Mouse (Mus musculus): ENCODE measurements around the gene Dcst1. TPM values are rescaled to one million over a fixed set of nuclear protein-coding genes. Genes with fewer than 3 reads are reported as not detected.

The Dcst1 gene
- polyA plus RNA-seq, 1 experiment: 74.5 TPM

DNA sequence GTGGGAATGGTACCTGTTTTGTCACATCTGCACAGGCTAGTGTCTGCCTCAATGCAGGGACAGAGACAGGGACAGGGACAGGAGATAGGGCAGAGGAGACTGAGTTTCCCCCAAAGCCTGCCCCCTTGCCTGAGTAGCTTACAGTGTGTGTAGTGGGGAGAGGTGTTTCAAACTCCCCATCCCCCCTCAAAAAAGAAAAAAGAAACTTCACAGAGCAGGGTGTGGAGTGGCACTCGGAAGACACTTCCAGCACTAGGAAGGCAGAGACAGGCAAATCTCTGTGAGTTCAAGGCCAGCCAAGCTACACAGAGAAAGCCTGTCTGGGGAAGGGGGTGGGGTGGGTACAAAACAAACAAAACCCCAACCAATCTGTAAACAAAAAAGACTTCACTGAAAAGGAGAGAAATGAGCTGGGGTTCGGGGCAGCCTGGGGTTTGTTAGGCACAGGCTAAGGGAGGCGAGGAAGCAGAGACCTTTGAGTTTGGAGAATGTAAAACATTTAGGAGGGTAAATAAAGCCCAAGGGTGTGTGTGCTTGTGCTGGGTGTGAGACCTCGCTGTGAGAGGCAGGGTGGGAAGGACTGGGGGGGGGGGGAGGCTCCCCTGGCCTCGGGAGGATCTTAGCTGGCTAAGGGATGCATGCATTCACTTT is 8.7 kb upstream of the Dcst1 start:
- Histone ChIP-seq H3K4me1 (ENCODE audit: control insufficient read depth, insufficient read depth, low read length) (peaks cover 10% of the 10 kb centered on the region), H3K27me3 (ENCODE audit: control insufficient read depth, insufficient read depth, low read length) (no peaks in the 10 kb centered on the region), H3K36me3 (ENCODE audit: control insufficient read depth, insufficient read depth, low read length) (no peaks in the 10 kb centered on the region), H3K4me3 (ENCODE audit: control insufficient read depth, low read depth, low read length) (no peak overlapping the region), H3K27ac (ENCODE audit: control insufficient read depth, insufficient read depth, low read depth, low read length) (no peak overlapping the region)
- TF ChIP-seq CTCF (IDR thresholded peaks at IDR 0.05; ENCODE audit: control insufficient read depth, insufficient read depth, insufficient replicate concordance, low read depth, low read length): no peak
- no peak for TF ChIP-seq POLR2A (IDR thresholded peaks at IDR 0.05; ENCODE audit: control insufficient read depth, low read depth, low read length)

GRCm38 (mm10) chr3:89367338-89367737 is 2.3 kb upstream of the Dcst1 start:
- Histone ChIP-seq H3K4me3 (ENCODE audit: control insufficient read depth, low read depth, low read length) (peak overlapping the region; percentile 74), H3K4me1 (ENCODE audit: control insufficient read depth, insufficient read depth, low read length) (peaks cover 5% of the 10 kb centered on the region), H3K36me3 (ENCODE audit: control insufficient read depth, insufficient read depth, low read length) (no peaks in the 10 kb centered on the region), H3K27me3 (ENCODE audit: control insufficient read depth, insufficient read depth, low read length) (no peaks in the 10 kb centered on the region), H3K27ac (ENCODE audit: control insufficient read depth, insufficient read depth, low read depth, low read length) (no peak overlapping the region)
- TF ChIP-seq CTCF (IDR thresholded peaks at IDR 0.05; ENCODE audit: control insufficient read depth, insufficient read depth, insufficient replicate concordance, low read depth, low read length) (no peak), POLR2A (IDR thresholded peaks at IDR 0.05; ENCODE audit: control insufficient read depth, low read depth, low read length) (no peak)

DNA sequence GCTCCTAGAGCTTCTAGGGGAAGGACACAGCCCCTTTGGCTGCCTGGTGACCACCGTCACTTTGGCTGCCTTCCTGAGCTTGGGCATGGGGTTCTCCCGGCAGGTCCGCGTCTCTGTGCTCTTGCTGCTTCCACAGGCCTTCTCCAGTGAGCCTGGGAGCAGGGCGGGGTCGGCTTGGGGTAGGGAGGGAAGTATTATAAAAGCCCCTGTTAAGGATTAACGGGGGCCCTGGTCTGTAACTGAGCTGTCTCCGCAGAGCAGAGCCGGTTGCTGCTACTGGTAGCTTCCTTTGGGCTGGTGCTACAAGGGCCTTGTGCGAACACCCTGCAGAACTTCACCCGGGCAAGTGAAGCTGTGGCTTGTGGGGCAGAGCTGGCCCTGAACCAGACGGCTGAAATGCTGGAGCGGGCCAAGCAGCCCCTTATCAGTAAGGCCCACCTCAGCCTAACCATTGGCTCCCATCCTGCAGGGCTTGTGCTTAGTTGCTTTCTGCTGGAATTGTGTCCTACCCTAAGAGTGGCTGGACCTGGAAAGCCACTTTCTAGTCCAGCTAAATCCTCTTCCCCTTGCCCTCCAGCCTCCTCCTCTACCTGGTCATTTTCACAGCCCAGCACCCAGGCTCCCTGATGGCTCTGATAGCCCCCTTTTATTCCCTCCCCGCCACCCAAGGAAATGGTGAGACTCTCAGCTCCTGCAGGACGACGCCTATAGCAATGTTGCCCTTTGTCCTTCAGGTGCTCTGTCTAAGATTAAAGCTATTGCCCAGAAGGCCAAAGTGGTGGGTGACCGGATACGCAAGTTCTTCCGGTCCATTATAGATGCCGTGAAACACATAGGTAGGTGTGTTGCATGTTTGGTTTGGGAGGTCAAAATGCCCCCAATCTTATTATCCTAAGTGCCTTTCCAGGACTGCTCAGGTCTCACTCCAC is 697 bp upstream of the Dcst1 start:
- H3K27ac ChIP-seq (ENCODE audit: control insufficient read depth, insufficient read depth, low read depth, low read length): no peak overlapping the region
- no peaks in the 10 kb centered on the region for H3K27me3 ChIP-seq (ENCODE audit: control insufficient read depth, insufficient read depth, low read length)
- H3K4me3 ChIP-seq (ENCODE audit: control insufficient read depth, low read depth, low read length): peak overlapping the region; percentile 74
- H3K36me3 ChIP-seq (ENCODE audit: control insufficient read depth, insufficient read depth, low read length): no peaks in the 10 kb centered on the region
- peaks cover 5% of the 10 kb centered on the region for H3K4me1 ChIP-seq (ENCODE audit: control insufficient read depth, insufficient read depth, low read length)
- TF ChIP-seq CTCF (IDR thresholded peaks at IDR 0.05; ENCODE audit: control insufficient read depth, insufficient read depth, insufficient replicate concordance, low read depth, low read length) (no peak), POLR2A (IDR thresholded peaks at IDR 0.05; ENCODE audit: control insufficient read depth, low read depth, low read length) (no peak)

GRCm38 (mm10) chr3:89364631-89365030 is 422 bp downstream of the Dcst1 start:
- no peak overlapping the region for H3K27ac ChIP-seq (ENCODE audit: control insufficient read depth, insufficient read depth, low read depth, low read length)

GRCm38 (mm10) chr3:89361675-89362074 is 3.4 kb downstream of the Dcst1 start, which contains the start of gene Dcst2:
Gene Dcst2, plus strand, starts transcription at chr3:89361975.
- H3K27me3 ChIP-seq (ENCODE audit: control insufficient read depth, insufficient read depth, low read length): no peaks in the 10 kb centered on the region
- TF ChIP-seq POLR2A (IDR thresholded peaks at IDR 0.05; ENCODE audit: control insufficient read depth, low read depth, low read length) (no peak), CTCF (IDR thresholded peaks at IDR 0.05; ENCODE audit: control insufficient read depth, insufficient read depth, insufficient replicate concordance, low read depth, low read length) (no peak)
- peaks cover 2% of the 10 kb centered on the region for H3K4me1 ChIP-seq (ENCODE audit: control insufficient read depth, insufficient read depth, low read length)
- no peaks in the 10 kb centered on the region for H3K36me3 ChIP-seq (ENCODE audit: control insufficient read depth, insufficient read depth, low read length)
- H3K4me3 ChIP-seq (ENCODE audit: control insufficient read depth, low read depth, low read length): no peak within 1 kb of the TSS; the same call in 1 of the 2 replicates
- H3K27ac ChIP-seq (ENCODE audit: control insufficient read depth, insufficient read depth, low read depth, low read length): no peak within 1 kb of the TSS

More at GRCm38 (mm10) chr3:89364631-89365030, 422 bp downstream of the Dcst1 start:
- no peaks in the 10 kb centered on the region for H3K36me3 ChIP-seq (ENCODE audit: control insufficient read depth, insufficient read depth, low read length)
- peak overlapping the region; percentile 72 for H3K4me3 ChIP-seq (ENCODE audit: control insufficient read depth, low read depth, low read length)
- H3K27me3 ChIP-seq (ENCODE audit: control insufficient read depth, insufficient read depth, low read length): no peaks in the 10 kb centered on the region
- H3K4me1 ChIP-seq (ENCODE audit: control insufficient read depth, insufficient read depth, low read length): peaks cover 5% of the 10 kb centered on the region
- TF ChIP-seq CTCF (IDR thresholded peaks at IDR 0.05; ENCODE audit: control insufficient read depth, insufficient read depth, insufficient replicate concordance, low read depth, low read length) (no peak), POLR2A (IDR thresholded peaks at IDR 0.05; ENCODE audit: control insufficient read depth, low read depth, low read length) (no peak)

DNA sequence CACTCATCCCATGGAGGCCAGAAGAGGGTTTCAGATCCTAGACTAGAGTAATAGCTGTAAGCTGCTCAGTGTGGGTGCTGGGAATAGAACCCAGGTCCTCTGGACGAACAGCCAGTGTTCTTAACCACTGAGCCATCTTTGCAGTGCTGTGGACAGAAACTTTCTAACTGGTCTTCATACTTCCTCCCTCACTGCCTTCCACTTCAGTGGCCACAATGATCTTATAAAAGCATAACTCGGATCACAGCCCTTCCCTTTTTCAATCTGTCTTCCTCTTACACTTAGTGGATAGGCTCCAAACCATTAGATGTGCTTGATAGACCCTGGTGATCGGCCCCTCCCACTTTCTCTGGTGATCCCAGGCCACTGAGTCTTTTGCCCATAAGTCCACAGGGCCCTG is 4.8 kb downstream of the Dcst1 start:
- no peak overlapping the region for H3K27ac ChIP-seq (ENCODE audit: control insufficient read depth, insufficient read depth, low read depth, low read length)
- H3K36me3 ChIP-seq (ENCODE audit: control insufficient read depth, insufficient read depth, low read length): no peaks in the 10 kb centered on the region
- no peaks in the 10 kb centered on the region for H3K27me3 ChIP-seq (ENCODE audit: control insufficient read depth, insufficient read depth, low read length)
- no peak for TF ChIP-seq POLR2A (IDR thresholded peaks at IDR 0.05; ENCODE audit: control insufficient read depth, low read depth, low read length)
- no peak for TF ChIP-seq CTCF (IDR thresholded peaks at IDR 0.05; ENCODE audit: control insufficient read depth, insufficient read depth, insufficient replicate concordance, low read depth, low read length)
- no peak overlapping the region for H3K4me3 ChIP-seq (ENCODE audit: control insufficient read depth, low read depth, low read length)
- peaks cover under 1% of the 10 kb centered on the region for H3K4me1 ChIP-seq (ENCODE audit: control insufficient read depth, insufficient read depth, low read length)

DNA sequence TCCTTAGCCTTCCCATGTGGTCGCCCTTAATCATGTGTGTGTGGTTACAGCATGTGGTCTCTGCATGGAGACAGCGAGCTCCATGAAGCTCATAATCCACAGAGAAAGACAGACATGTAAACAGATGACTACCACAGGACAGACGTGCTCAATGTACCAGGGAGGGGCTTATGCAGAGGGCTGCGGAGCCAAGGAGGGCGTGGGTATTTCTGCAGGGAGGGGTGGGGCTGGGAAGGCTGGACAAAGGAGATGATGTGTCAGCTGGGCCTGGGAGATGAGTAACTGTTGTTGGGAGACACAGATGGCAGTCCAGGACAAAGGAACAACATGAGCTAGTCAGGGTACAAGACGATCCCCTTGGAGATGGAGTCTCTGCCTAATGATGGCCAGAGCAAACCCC is 5.4 kb downstream of the Dcst1 start:
- Histone ChIP-seq H3K4me1 (ENCODE audit: control insufficient read depth, insufficient read depth, low read length) (no peaks in the 10 kb centered on the region; the same call in 1 of the 2 replicates), H3K27me3 (ENCODE audit: control insufficient read depth, insufficient read depth, low read length) (no peaks in the 10 kb centered on the region), H3K36me3 (ENCODE audit: control insufficient read depth, insufficient read depth, low read length) (no peaks in the 10 kb centered on the region), H3K4me3 (ENCODE audit: control insufficient read depth, low read depth, low read length) (no peak overlapping the region), H3K27ac (ENCODE audit: control insufficient read depth, insufficient read depth, low read depth, low read length) (no peak overlapping the region)
- TF ChIP-seq CTCF (IDR thresholded peaks at IDR 0.05; ENCODE audit: control insufficient read depth, insufficient read depth, insufficient replicate concordance, low read depth, low read length) (no peak), POLR2A (IDR thresholded peaks at IDR 0.05; ENCODE audit: control insufficient read depth, low read depth, low read length) (no peak)
